Mouse (Mus musculus): Measurements from ENCODE around the gene Gm17651. TPM values are rescaled to one million over a fixed set of nuclear protein-coding genes. Genes with fewer than 3 reads are reported as not detected.

The Gm17651 gene
- total RNA-seq, 2 experiments from 2014 or later, result not detected

DNA sequence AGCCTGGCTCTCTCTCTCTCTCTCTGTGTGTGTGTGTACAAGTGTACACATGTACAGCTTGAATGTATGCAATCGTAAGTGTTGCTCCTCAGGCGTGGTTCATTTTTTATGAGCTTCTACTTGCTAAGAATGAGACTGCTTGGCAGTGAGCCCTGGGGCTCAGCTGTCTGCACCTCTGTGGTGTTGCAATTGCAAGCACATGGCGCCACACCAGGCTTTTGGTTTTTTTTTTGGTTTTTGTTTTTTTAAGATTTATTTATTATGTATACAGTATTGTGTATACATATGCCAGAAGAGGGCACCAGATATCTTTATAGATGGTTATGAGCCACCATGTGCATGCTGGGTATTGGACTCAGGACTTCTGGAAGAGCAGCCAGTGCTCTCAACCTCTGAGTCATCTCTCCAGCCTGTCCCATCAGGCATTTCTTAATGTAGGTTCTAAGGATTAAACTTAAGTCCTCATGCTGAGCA, 40.2 kb downstream of the Gm17651 start:
- intact Hi-C loops (cut with DNase I), result no loop called here
- DNase-seq, result peak; percentile 41 to 59

DNA sequence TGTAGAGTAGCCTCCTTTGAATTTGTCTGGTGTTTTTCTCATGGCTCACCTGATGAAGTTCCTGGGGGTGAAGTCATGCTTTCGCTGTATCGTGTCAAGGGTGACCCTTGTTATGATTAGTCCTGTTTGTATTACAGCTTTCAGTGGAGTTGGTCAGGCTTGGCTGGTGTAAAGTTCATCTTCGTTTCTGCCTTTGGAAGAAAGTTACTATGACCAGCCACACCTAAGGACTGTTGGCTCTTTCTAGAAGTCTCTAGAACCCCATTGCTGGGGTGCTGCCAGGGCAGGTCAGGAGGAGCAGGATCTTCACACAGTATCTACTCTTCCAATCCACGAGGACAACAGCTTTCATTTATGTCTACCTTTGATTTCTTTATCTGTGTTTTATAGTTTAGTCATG, 41.0 kb downstream of the Gm17651 start:
- no peak for DNase-seq
- intact Hi-C loops (cut with DNase I), result no loop called here

DNA sequence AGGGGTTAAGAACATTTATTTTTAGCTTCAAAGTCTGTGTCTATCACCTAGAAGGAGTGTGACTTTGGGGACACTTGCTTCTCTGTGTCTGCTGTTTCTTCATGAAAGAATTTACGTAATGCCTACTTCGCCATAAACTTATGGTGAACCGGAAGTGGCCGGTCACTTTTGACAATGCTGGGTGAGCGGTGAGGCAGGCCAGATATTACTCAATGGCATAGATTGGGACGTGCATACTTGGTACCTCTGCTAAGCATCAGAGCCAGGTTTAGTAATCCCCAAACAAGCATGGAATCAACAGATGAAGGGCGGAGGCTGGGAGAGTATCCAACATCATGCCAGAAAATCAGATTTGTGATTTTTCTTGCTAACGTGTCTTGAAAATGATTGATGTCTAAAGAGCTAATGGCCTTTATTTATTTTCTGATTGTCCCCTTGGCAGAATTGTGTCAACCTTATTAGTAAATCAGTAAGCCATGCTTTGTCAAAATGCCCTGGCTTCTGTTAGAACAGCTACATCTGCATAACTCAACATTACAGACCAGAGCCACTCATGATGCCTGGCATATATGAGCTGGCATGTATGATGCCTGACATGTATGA, 43.1 kb downstream of the Gm17651 start:
- DNase-seq, result no peak
- intact Hi-C loops (cut with DNase I), result no loop called here

DNA sequence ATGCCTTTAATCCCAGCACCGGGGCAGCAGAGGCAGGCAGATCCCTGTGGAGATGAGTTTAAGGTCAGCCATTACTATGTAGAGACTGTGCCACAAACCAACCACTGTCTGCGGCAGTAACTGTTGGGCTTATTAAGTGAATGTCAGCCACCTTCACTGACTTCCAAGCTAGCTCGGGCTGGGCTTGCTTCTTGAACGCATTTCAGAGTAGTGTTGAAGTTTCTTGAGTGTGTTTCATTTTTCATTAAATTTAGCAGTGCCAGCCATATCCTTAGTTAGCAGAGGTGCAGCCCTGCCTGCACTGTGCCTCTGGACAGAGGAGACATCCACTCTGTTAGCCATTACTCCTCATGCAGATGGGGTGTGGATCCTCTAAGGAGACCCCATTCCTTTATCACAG, 43.7 kb downstream of the Gm17651 start:
- intact Hi-C loops (cut with DNase I), result no loop called here
- no peak for DNase-seq

DNA sequence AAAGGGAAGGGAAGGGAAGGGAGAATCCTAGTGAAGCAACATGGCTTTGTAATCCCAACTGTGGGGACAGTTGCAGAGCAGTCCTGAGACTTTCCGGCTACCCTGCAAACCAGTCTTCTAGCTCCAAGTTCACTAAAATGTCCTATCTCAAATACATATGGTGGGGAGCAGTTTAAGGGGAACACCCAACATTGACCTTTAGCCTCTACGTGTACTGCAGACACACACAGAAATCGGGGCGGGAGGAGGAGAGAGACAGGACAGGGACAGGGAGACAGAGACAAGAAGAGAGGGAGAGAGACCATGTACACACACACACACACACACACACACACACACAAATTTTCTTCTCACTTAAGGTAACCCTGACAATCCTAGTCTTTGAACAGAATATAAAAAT, 44.6 kb downstream of the Gm17651 start:
- intact Hi-C loops (cut with DNase I), result no loop called here

DNA sequence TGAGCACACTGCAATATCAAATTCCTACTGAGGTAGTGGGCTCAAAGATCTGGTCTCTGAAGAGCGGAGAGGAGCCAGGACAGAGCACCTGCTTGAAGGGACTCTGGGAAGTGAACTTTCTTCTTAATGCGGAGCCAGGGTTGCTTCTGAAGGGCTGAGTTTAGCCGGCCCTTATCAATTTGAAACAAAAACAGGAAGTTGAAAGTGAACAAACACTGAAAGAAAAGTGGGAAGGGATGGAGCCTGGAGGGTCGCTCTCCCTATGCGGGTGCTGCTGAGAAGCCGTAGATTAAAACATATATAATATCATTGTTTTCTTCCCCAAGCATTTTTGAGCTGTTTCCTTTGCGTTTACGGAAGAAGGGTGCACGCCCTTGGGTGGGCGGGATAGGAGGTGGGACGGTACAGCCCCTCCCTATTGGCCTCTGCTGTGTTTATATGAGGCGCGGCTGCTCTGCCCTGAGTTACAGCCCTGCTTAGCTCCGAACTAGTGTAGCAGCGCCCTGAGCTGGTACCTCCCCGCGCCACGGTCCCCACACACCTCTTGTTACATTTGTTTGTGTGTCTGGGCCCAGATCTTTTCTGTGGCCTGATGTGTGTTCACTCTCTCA, 46.0 kb downstream of the Gm17651 start, which contains the start of gene Fmo5:
TSS of gene Fmo5 (plus strand) at position 414 of the 611 bp plus-strand sequence.
- intact Hi-C loops (cut with DNase I), result no loop called here
- peak; percentile 67 for DNase-seq

More for the DNA sequence above, 44.6 kb downstream of the Gm17651 start:
- DNase-seq, result no peak

DNA sequence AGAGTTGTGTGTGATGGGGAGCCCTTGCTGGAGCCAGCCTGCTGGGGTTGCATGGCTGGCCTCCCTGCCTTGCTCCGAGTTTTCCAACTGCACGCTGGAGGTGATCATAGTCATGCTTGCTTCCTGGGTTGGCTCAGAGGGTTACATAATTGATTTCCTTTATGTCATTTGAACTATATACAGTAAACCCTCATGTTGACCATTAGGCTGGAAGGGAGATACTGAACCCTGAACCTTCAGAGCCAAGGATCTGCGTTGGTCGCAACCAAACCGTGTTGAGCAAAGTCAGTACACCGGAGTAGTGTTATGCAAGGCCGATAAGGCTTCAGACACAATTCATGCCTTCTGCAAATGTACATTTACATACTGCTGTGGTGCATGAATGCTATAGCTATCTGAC, 46.6 kb downstream of the Gm17651 start:
- intact Hi-C loops (cut with DNase I), result no loop called here
- DNase-seq, result no peak

DNA sequence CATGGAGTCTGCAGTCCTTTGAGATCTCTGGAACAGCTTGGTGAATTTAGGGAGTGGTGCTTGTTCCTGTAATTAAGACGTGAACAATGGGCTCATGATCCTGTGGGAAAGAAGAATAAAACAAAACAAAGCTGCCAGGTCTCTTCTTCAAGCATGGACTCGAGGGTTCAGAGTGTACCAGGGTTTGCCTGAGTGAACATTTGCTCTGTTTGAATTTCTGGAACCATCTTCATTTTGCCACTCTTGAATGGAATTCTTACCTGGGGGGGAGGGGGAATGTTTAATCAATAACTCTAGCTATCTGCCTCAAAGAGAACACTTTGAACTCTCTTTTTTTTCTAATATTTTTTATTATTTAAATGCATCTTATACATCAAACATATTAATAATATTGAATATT, 49.9 kb downstream of the Gm17651 start:
- no peak for DNase-seq
- intact Hi-C loops (cut with DNase I), result no loop called here

Small RNAs within 50 kb of the gene (microRNA-seq; reads per million reads assigned to microRNA genes)
- 0 to 0.74 reads per million in 2 experiments for gene Mir7225

Other genes starting within 250 kb of the Gm17651 start
- gene Chd1l, start 64.5 kb downstream of the Gm17651 start, total RNA-seq (2021), result 10 to 100 TPM in 1 of 2 experiments, 1 to 10 TPM in 1; 9.6 to 10.4 TPM
- 1 to 10 TPM; 5.2 to 5.8 TPM for gene Fmo5, start 45.9 kb downstream of the Gm17651 start, total RNA-seq (2021)
- gene Prkab2, start 16.5 kb downstream of the Gm17651 start, total RNA-seq (2021), result 100 to 1,000 TPM; 178 to 198 TPM
- 1,000 to 10,000 TPM; 2,796 to 3,405 TPM for gene Pde4dip, start 214.0 kb upstream of the Gm17651 start, total RNA-seq (2021)
- 10 to 100 TPM; 22.0 to 24.0 TPM for gene Sec22b, start 226.5 kb upstream of the Gm17651 start, total RNA-seq (2021)

Measured in gastrocnemius, postnatal 36 days (tissue).